Mouse (Mus musculus) embryonic stem cell, embryonic (primary cell): ENCODE measurements at regions not wholly inside any gene's neighbourhood (a gene's known extent, or its start where the extent isn't known, plus 50 kb on each side); places are given as distances from the start of the nearest gene placed in this dataset.

Experiments used
- CTCF ChIA-PET, 4 experiments: fragments of 300-600 bp in 2 of 4; fragments of 350-600 bp in 2 of 4; sonication (Branson Sonifier 250); formaldehyde crosslinking; loops; one replicate each; lab custom pipeline; 2022; ENCODE audit warnings: inconsistent platforms in 2 of 4; lab: Charles Lee
- POLR2A ChIA-PET, 4 experiments: fragments of 300-600 bp in 2 of 4; fragments of 350-600 bp in 2 of 4; sonication (Branson Sonifier 250); formaldehyde crosslinking; loops; one replicate each; lab custom pipeline; 2022; ENCODE audit warnings: antibody characterized with exemption in 4 of 4, inconsistent platforms in 1 of 4; lab: Charles Lee

- ChIA-PET POLR2A (interaction anchor here in 1 of 4 experiments (0.7 kb wide), 1 partner anchor 1010 kb away, joined by 3 read pairs; no protein-coding TSS in a partner anchor), CTCF (no interaction called here)
These were observed 55.1 kb upstream of the Ednrb start for GRCm38 (mm10) chr14:103899111-103899814.

- ChIA-PET POLR2A (interaction anchor here in 1 of 4 experiments (0.7 kb wide), 1 partner anchor 8 kb away, joined by 6 read pairs; no protein-coding TSS in a partner anchor), CTCF (no interaction called here)
These were observed 54.5 kb upstream of the Ednrb start for GRCm38 (mm10) chr14:103898689-103899088.

- CTCF ChIA-PET: no interaction called here
- POLR2A ChIA-PET: no interaction called here
These were observed 51.1 kb upstream of the Ednrb start for GRCm38 (mm10) chr14:103895261-103895660.
